Mouse (Mus musculus) MEL (cell line): Measurements from ENCODE around the gene Gm4737. TPM values are rescaled to one million over a fixed set of nuclear protein-coding genes. Genes with fewer than 3 reads are reported as not detected.

Experiments used
- DNase-seq: peaks from one replicate; pipeline ENCODE4 v3.0.0; 2011; ENCODE audit warnings: low read depth, low spot score
- H3K27ac ChIP-seq: 2 replicates; pipeline ENCODE4 v1.5.1; 2012; ENCODE audit warnings: low read depth, mild to moderate bottlenecking, control low read depth, low read length, moderate library complexity; ENCODE audit not compliant: control insufficient read depth
- H3K27me3 ChIP-seq, 2 experiments: fragments of 150-350 bp in 1 of 2; sonication (generic) in 1 of 2; 2 replicates each; pipeline ENCODE4 v1.6.1; 2012; ENCODE audit warnings: low read length in 2 of 2, mild to moderate bottlenecking in 2 of 2, improper control_type of control experiment in 1 of 2, moderate library complexity in 1 of 2; ENCODE audit not compliant: insufficient read depth in 2 of 2, control insufficient read depth in 1 of 2
- H3K36me3 ChIP-seq, 2 experiments: 2 replicates each; pipeline ENCODE4 v1.6.1; 2012 to 2014; ENCODE audit warnings: low read length in 2 of 2, improper control_type of control experiment in 1 of 2, inconsistent platforms in 1 of 2, mild to moderate bottlenecking in 1 of 2; ENCODE audit not compliant: insufficient read depth in 2 of 2, control insufficient read depth in 1 of 2
- H3K4me1 ChIP-seq, 2 experiments: fragments of 150-350 bp in 1 of 2; sonication (generic) in 1 of 2; 2 replicates each; pipeline ENCODE4 v1.6.1; 2012; ENCODE audit warnings: low read length in 2 of 2, improper control_type of control experiment in 1 of 2, mild to moderate bottlenecking in 1 of 2; ENCODE audit not compliant: insufficient read depth in 2 of 2, control insufficient read depth in 1 of 2
- H3K4me3 ChIP-seq, 2 experiments: fragments of 150-350 bp in 1 of 2; sonication (generic) in 1 of 2; 2 replicates each; pipeline ENCODE4 v1.5.1; 2012; ENCODE audit warnings: low read depth in 2 of 2, low read length in 2 of 2, mild to moderate bottlenecking in 2 of 2, moderate library complexity in 2 of 2, control low read depth in 1 of 2, improper control_type of control experiment in 1 of 2; ENCODE audit not compliant: control insufficient read depth in 1 of 2, insufficient read depth in 1 of 2
- H3K79me2 ChIP-seq: 2 replicates; pipeline ENCODE4 v1.6.1; 2012; ENCODE audit warnings: mild to moderate bottlenecking, low read length, moderate library complexity; ENCODE audit not compliant: control insufficient read depth, poor library complexity, insufficient read depth
- H3K9ac ChIP-seq: 2 replicates; pipeline ENCODE4 v1.6.1; 2012; ENCODE audit warnings: low read depth, mild to moderate bottlenecking, control low read depth, low read length, moderate library complexity; ENCODE audit not compliant: control insufficient read depth, poor library complexity, severe bottlenecking
- H3K9me3 ChIP-seq: fragments of 150-350 bp; sonication (generic); replicated peaks from 2 replicates; pipeline ENCODE4 v1.6.1; 2012; ENCODE audit warnings: mild to moderate bottlenecking, low read length, improper control_type of control experiment, moderate library complexity; ENCODE audit not compliant: insufficient read depth
- BHLHE40 ChIP-seq: IDR thresholded peaks from 2 replicates; pipeline ENCODE4 v1.6.1; 2012; ENCODE audit warnings: low read depth, mild to moderate bottlenecking, inconsistent platforms, low read length, improper control_type of control experiment, borderline replicate concordance
- CHD1 ChIP-seq: IDR thresholded peaks from 2 replicates; pipeline ENCODE4 v1.6.1; 2012; ENCODE audit warnings: low read depth, mild to moderate bottlenecking, inconsistent platforms, low read length, improper control_type of control experiment
- CTCF ChIP-seq, 3 experiments: IDR thresholded peaks in 2 of 3; conservative IDR thresholded peaks in 1 of 3; 2 replicates each; pipeline ENCODE4 v1.5.1; 2011 to 2012; ENCODE audit warnings: low read length in 3 of 3, low read depth in 2 of 3, mild to moderate bottlenecking in 2 of 3, improper control_type of control experiment in 1 of 3, inconsistent platforms in 1 of 3, mixed read lengths in 1 of 3, moderate library complexity in 1 of 3; ENCODE audit not compliant: control insufficient read depth in 1 of 3, insufficient read depth in 1 of 3, poor library complexity in 1 of 3, severe bottlenecking in 1 of 3
- ETS1 ChIP-seq: IDR thresholded peaks from 2 replicates; pipeline ENCODE4 v1.6.1; 2012; ENCODE audit warnings: low read depth, mild to moderate bottlenecking, inconsistent platforms, low read length, improper control_type of control experiment, moderate library complexity
- HCFC1 ChIP-seq: IDR thresholded peaks from 2 replicates; pipeline ENCODE4 v1.6.1; 2012; ENCODE audit warnings: low read depth, mild to moderate bottlenecking, inconsistent platforms, low read length, improper control_type of control experiment, moderate library complexity
- MAFK ChIP-seq: IDR thresholded peaks from 2 replicates; pipeline ENCODE4 v1.6.1; 2011; ENCODE audit warnings: low read depth, mild to moderate bottlenecking, low read length, improper control_type of control experiment, borderline replicate concordance
- MAX ChIP-seq: IDR thresholded peaks from 2 replicates; pipeline ENCODE4 v1.6.1; 2011; ENCODE audit warnings: low read length, improper control_type of control experiment
- MEF2A ChIP-seq: IDR thresholded peaks from 2 replicates; pipeline ENCODE4 v1.6.1; 2014; ENCODE audit warnings: low read depth, mild to moderate bottlenecking, inconsistent platforms, low read length, improper control_type of control experiment; ENCODE audit not compliant: poor library complexity, insufficient replicate concordance, severe bottlenecking; ENCODE audit errors: extremely low read depth
- MXI1 ChIP-seq: IDR thresholded peaks from 2 replicates; pipeline ENCODE4 v1.6.1; 2011; ENCODE audit warnings: mild to moderate bottlenecking, low read depth, low read length, improper control_type of control experiment
- MYB ChIP-seq: IDR thresholded peaks from 2 replicates; pipeline ENCODE4 v1.6.1; 2011; ENCODE audit warnings: mild to moderate bottlenecking, low read depth, low read length, improper control_type of control experiment
- MYC ChIP-seq: IDR thresholded peaks from 2 replicates; pipeline ENCODE4 v1.6.1; 2011; ENCODE audit warnings: low read depth, mild to moderate bottlenecking, low read length, improper control_type of control experiment, moderate library complexity
- POLR2A ChIP-seq, 2 experiments: IDR thresholded peaks; 2 replicates each; pipeline ENCODE4 v1.6.1; 2011 to 2012; ENCODE audit warnings: low read length in 2 of 2, mild to moderate bottlenecking in 2 of 2, control low read depth in 1 of 2, improper control_type of control experiment in 1 of 2, low read depth in 1 of 2, moderate library complexity in 1 of 2; ENCODE audit not compliant: control insufficient read depth in 1 of 2, insufficient read depth in 1 of 2, poor library complexity in 1 of 2
- RAD21 ChIP-seq: IDR thresholded peaks from 2 replicates; pipeline ENCODE4 v1.6.1; 2011; ENCODE audit warnings: mild to moderate bottlenecking, low read depth, low read length, improper control_type of control experiment
- SIN3A ChIP-seq: IDR thresholded peaks from 2 replicates; pipeline ENCODE4 v1.6.1; 2012; ENCODE audit warnings: low read length, improper control_type of control experiment, inconsistent platforms
- SMC3 ChIP-seq: IDR thresholded peaks from 2 replicates; pipeline ENCODE4 v1.6.1; 2011; ENCODE audit warnings: low read depth, low read length, improper control_type of control experiment
- TAL1 ChIP-seq: IDR thresholded peaks from 2 replicates; pipeline ENCODE4 v1.6.1; 2012; ENCODE audit warnings: mild to moderate bottlenecking, inconsistent platforms, low read length, moderate library complexity, mixed read lengths
- USF2 ChIP-seq, 2 experiments: IDR thresholded peaks; 2 replicates each; pipeline ENCODE4 v1.6.1; 2011 to 2012; ENCODE audit warnings: improper control_type of control experiment in 2 of 2, low read length in 2 of 2, borderline replicate concordance in 1 of 2, inconsistent platforms in 1 of 2, low read depth in 1 of 2, mild to moderate bottlenecking in 1 of 2; ENCODE audit not compliant: insufficient read depth in 1 of 2
- ZKSCAN1 ChIP-seq: IDR thresholded peaks from 2 replicates; pipeline ENCODE4 v1.6.1; 2012; ENCODE audit warnings: low read depth, mild to moderate bottlenecking, inconsistent platforms, low read length, improper control_type of control experiment, moderate library complexity
- ZMIZ1 ChIP-seq: IDR thresholded peaks from 2 replicates; pipeline ENCODE4 v1.6.1; 2012; ENCODE audit warnings: low read depth, mild to moderate bottlenecking, inconsistent platforms, low read length, improper control_type of control experiment, moderate library complexity
- ZNF384 ChIP-seq: IDR thresholded peaks from 2 replicates; pipeline ENCODE4 v1.6.1; 2012; ENCODE audit warnings: low read depth, mild to moderate bottlenecking, inconsistent platforms, low read length, improper control_type of control experiment
- polyA plus RNA-seq, 2 experiments: library from polyadenylated mRNA; stranded (reverse) in 1 of 2; unstranded in 1 of 2; fragments of >175 nt in 1 of 2; fragments of >200 nt in 1 of 2; gene quantifications; 2 replicates each; pipeline versions ENCODE4 v1.2.1 to v1.2.4; 2012; ENCODE audit warnings: low replicate concordance in 2 of 2, low read depth in 1 of 2; ENCODE audit not compliant: insufficient read length in 2 of 2, insufficient read depth in 1 of 2, missing spikeins in 1 of 2
- total RNA-seq: library from RNA; depleted of rRNA; stranded (reverse); fragments of 300-350 nt; gene quantifications from 2 replicates; pipeline ENCODE4 v1.2.3, GENCODE M21; 2012

Gene Gm4737
- total and polyA plus RNA-seq, 3 experiments: 27.6 to 124 (median 103) TPM

- H3K4me1 ChIP-seq: no peaks in the 10 kb centered on the region
- no peak overlapping the region for H3K4me3 ChIP-seq
- H3K9ac ChIP-seq: no peak overlapping the region
- H3K36me3 ChIP-seq: no peaks in the 10 kb centered on the region
- no peaks in the 10 kb centered on the region for H3K27me3 ChIP-seq
- H3K27ac ChIP-seq: no peak overlapping the region
- no peak for TF ChIP-seq CHD1
- no peak for TF ChIP-seq ZNF384
- no peak for TF ChIP-seq MYC
- no peak for TF ChIP-seq MXI1
- TF ChIP-seq SMC3: no peak
- TF ChIP-seq RAD21: no peak
- TF ChIP-seq ETS1: no peak
- TF ChIP-seq CTCF (IDR thresholded peaks at IDR 0.05 in 2 of 3, conservative IDR thresholded peaks at IDR 0.05 in 1 of 3; ENCODE audit: control insufficient read depth in 1 of 3, insufficient read depth in 1 of 3, low read depth in 2 of 3, low read length in 3 of 3, poor library complexity in 1 of 3, severe bottlenecking in 1 of 3): no peak
- TF ChIP-seq MAFK: no peak
- no peak for TF ChIP-seq HCFC1
- no peak for TF ChIP-seq BHLHE40
- TF ChIP-seq SIN3A: no peak
- no peak for TF ChIP-seq ZMIZ1
- TF ChIP-seq MYB: no peak
- no peak for TF ChIP-seq POLR2A (IDR thresholded peaks at IDR 0.05; ENCODE audit: control insufficient read depth in 1 of 2, insufficient read depth in 1 of 2, low read depth in 1 of 2, low read length in 2 of 2, poor library complexity in 1 of 2)
- TF ChIP-seq TAL1: no peak
- no peak for TF ChIP-seq ZKSCAN1
- TF ChIP-seq USF2 (IDR thresholded peaks at IDR 0.05; ENCODE audit: borderline replicate concordance in 1 of 2, insufficient read depth in 1 of 2, low read depth in 1 of 2, low read length in 2 of 2): no peak
- H3K79me2 ChIP-seq: no peaks in the 10 kb centered on the region
- H3K9me3 ChIP-seq: no peaks in the 10 kb centered on the region
- no peak for DNase-seq
These were observed 34.3 kb downstream of the Gm4737 start for GRCm38 (mm10) chr16:46120607-46121006.

GRCm38 (mm10) chr16:46120020-46120419 lies 34.9 kb downstream of the Gm4737 start, which contains the start of gene Cd96:
Gene Cd96 (minus strand): TSS chr16:46120251.
- DNase-seq: no peak
- no peaks in the 10 kb centered on the region for H3K4me1 ChIP-seq
- no peaks in the 10 kb centered on the region for H3K79me2 ChIP-seq
- no peak within 1 kb of the TSS for H3K9ac ChIP-seq
- H3K27ac ChIP-seq: no peak within 1 kb of the TSS
- TF ChIP-seq MAX (no peak), MEF2A (no peak), ZKSCAN1 (no peak)
- TF ChIP-seq, all 39 proteins: peak for 0
- Histone ChIP-seq H3K27me3 (no peaks in the 10 kb centered on the region), H3K36me3 (no peaks in the 10 kb centered on the region), H3K9me3 (no peaks in the 10 kb centered on the region), H3K4me3 (no peak within 1 kb of the TSS)
